Mouse (Mus musculus) MEL (cell line): ENCODE data around the gene H2-DMa. TPM values are rescaled to one million over a fixed set of nuclear protein-coding genes. Genes with fewer than 3 reads are reported as not detected.

Source experiments
- DNase-seq: peaks from one replicate; pipeline ENCODE4 v3.0.0; 2011; ENCODE audit warnings: low read depth, low spot score
- H3K27ac ChIP-seq: 2 replicates; pipeline ENCODE4 v1.5.1; 2012; ENCODE audit warnings: low read depth, mild to moderate bottlenecking, control low read depth, low read length, moderate library complexity; ENCODE audit not compliant: control insufficient read depth
- H3K27me3 ChIP-seq, 2 experiments: fragments of 150-350 bp in 1 of 2; sonication (generic) in 1 of 2; 2 replicates each; pipeline ENCODE4 v1.6.1; 2012; ENCODE audit warnings: low read length in 2 of 2, mild to moderate bottlenecking in 2 of 2, improper control_type of control experiment in 1 of 2, moderate library complexity in 1 of 2; ENCODE audit not compliant: insufficient read depth in 2 of 2, control insufficient read depth in 1 of 2
- H3K36me3 ChIP-seq, 2 experiments: 2 replicates each; pipeline ENCODE4 v1.6.1; 2012 to 2014; ENCODE audit warnings: low read length in 2 of 2, improper control_type of control experiment in 1 of 2, inconsistent platforms in 1 of 2, mild to moderate bottlenecking in 1 of 2; ENCODE audit not compliant: insufficient read depth in 2 of 2, control insufficient read depth in 1 of 2
- H3K4me1 ChIP-seq, 2 experiments: fragments of 150-350 bp in 1 of 2; sonication (generic) in 1 of 2; 2 replicates each; pipeline ENCODE4 v1.6.1; 2012; ENCODE audit warnings: low read length in 2 of 2, improper control_type of control experiment in 1 of 2, mild to moderate bottlenecking in 1 of 2; ENCODE audit not compliant: insufficient read depth in 2 of 2, control insufficient read depth in 1 of 2
- H3K4me3 ChIP-seq, 2 experiments: fragments of 150-350 bp in 1 of 2; sonication (generic) in 1 of 2; 2 replicates each; pipeline ENCODE4 v1.5.1; 2012; ENCODE audit warnings: low read depth in 2 of 2, low read length in 2 of 2, mild to moderate bottlenecking in 2 of 2, moderate library complexity in 2 of 2, control low read depth in 1 of 2, improper control_type of control experiment in 1 of 2; ENCODE audit not compliant: control insufficient read depth in 1 of 2, insufficient read depth in 1 of 2
- H3K79me2 ChIP-seq: 2 replicates; pipeline ENCODE4 v1.6.1; 2012; ENCODE audit warnings: mild to moderate bottlenecking, low read length, moderate library complexity; ENCODE audit not compliant: control insufficient read depth, poor library complexity, insufficient read depth
- H3K9ac ChIP-seq: 2 replicates; pipeline ENCODE4 v1.6.1; 2012; ENCODE audit warnings: low read depth, mild to moderate bottlenecking, control low read depth, low read length, moderate library complexity; ENCODE audit not compliant: control insufficient read depth, poor library complexity, severe bottlenecking
- H3K9me3 ChIP-seq: fragments of 150-350 bp; sonication (generic); replicated peaks from 2 replicates; pipeline ENCODE4 v1.6.1; 2012; ENCODE audit warnings: mild to moderate bottlenecking, low read length, improper control_type of control experiment, moderate library complexity; ENCODE audit not compliant: insufficient read depth
- BHLHE40 ChIP-seq: IDR thresholded peaks from 2 replicates; pipeline ENCODE4 v1.6.1; 2012; ENCODE audit warnings: low read depth, mild to moderate bottlenecking, inconsistent platforms, low read length, improper control_type of control experiment, borderline replicate concordance
- CHD1 ChIP-seq: IDR thresholded peaks from 2 replicates; pipeline ENCODE4 v1.6.1; 2012; ENCODE audit warnings: low read depth, mild to moderate bottlenecking, inconsistent platforms, low read length, improper control_type of control experiment
- CTCF ChIP-seq, 3 experiments: IDR thresholded peaks in 2 of 3; conservative IDR thresholded peaks in 1 of 3; 2 replicates each; pipeline ENCODE4 v1.5.1; 2011 to 2012; ENCODE audit warnings: low read length in 3 of 3, low read depth in 2 of 3, mild to moderate bottlenecking in 2 of 3, improper control_type of control experiment in 1 of 3, inconsistent platforms in 1 of 3, mixed read lengths in 1 of 3, moderate library complexity in 1 of 3; ENCODE audit not compliant: control insufficient read depth in 1 of 3, insufficient read depth in 1 of 3, poor library complexity in 1 of 3, severe bottlenecking in 1 of 3
- ELF1 ChIP-seq: IDR thresholded peaks from 2 replicates; pipeline ENCODE4 v1.6.1; 2014; ENCODE audit warnings: low read depth, mild to moderate bottlenecking, inconsistent platforms, low read length, improper control_type of control experiment, moderate library complexity
- ETS1 ChIP-seq: IDR thresholded peaks from 2 replicates; pipeline ENCODE4 v1.6.1; 2012; ENCODE audit warnings: low read depth, mild to moderate bottlenecking, inconsistent platforms, low read length, improper control_type of control experiment, moderate library complexity
- HCFC1 ChIP-seq: IDR thresholded peaks from 2 replicates; pipeline ENCODE4 v1.6.1; 2012; ENCODE audit warnings: low read depth, mild to moderate bottlenecking, inconsistent platforms, low read length, improper control_type of control experiment, moderate library complexity
- KAT2A ChIP-seq: conservative IDR thresholded peaks from 2 replicates; pipeline ENCODE4 v1.6.1; 2012; ENCODE audit warnings: low read depth, low read length, improper control_type of control experiment, inconsistent platforms
- MAFK ChIP-seq: IDR thresholded peaks from 2 replicates; pipeline ENCODE4 v1.6.1; 2011; ENCODE audit warnings: low read depth, mild to moderate bottlenecking, low read length, improper control_type of control experiment, borderline replicate concordance
- MAX ChIP-seq: IDR thresholded peaks from 2 replicates; pipeline ENCODE4 v1.6.1; 2011; ENCODE audit warnings: low read length, improper control_type of control experiment
- MXI1 ChIP-seq: IDR thresholded peaks from 2 replicates; pipeline ENCODE4 v1.6.1; 2011; ENCODE audit warnings: mild to moderate bottlenecking, low read depth, low read length, improper control_type of control experiment
- MYB ChIP-seq: IDR thresholded peaks from 2 replicates; pipeline ENCODE4 v1.6.1; 2011; ENCODE audit warnings: mild to moderate bottlenecking, low read depth, low read length, improper control_type of control experiment
- POLR2A ChIP-seq, 2 experiments: IDR thresholded peaks; 2 replicates each; pipeline ENCODE4 v1.6.1; 2011 to 2012; ENCODE audit warnings: low read length in 2 of 2, mild to moderate bottlenecking in 2 of 2, control low read depth in 1 of 2, improper control_type of control experiment in 1 of 2, low read depth in 1 of 2, moderate library complexity in 1 of 2; ENCODE audit not compliant: control insufficient read depth in 1 of 2, insufficient read depth in 1 of 2, poor library complexity in 1 of 2
- POLR2AphosphoS5 ChIP-seq: IDR thresholded peaks from 2 replicates; pipeline ENCODE4 v1.6.1; 2012; ENCODE audit warnings: low read depth, borderline replicate concordance, mild to moderate bottlenecking, inconsistent platforms, low read length, moderate library complexity, mixed read lengths
- SIN3A ChIP-seq: IDR thresholded peaks from 2 replicates; pipeline ENCODE4 v1.6.1; 2012; ENCODE audit warnings: low read length, improper control_type of control experiment, inconsistent platforms
- TAL1 ChIP-seq: IDR thresholded peaks from 2 replicates; pipeline ENCODE4 v1.6.1; 2012; ENCODE audit warnings: mild to moderate bottlenecking, inconsistent platforms, low read length, moderate library complexity, mixed read lengths
- TBP ChIP-seq: IDR thresholded peaks from 2 replicates; pipeline ENCODE4 v1.8.0; 2011; ENCODE audit warnings: low read depth, low read length, improper control_type of control experiment
- UBTF ChIP-seq: IDR thresholded peaks from 2 replicates; pipeline ENCODE4 v1.6.1; 2012; ENCODE audit warnings: low read depth, mild to moderate bottlenecking, inconsistent platforms, low read length, improper control_type of control experiment, moderate library complexity, borderline replicate concordance; ENCODE audit not compliant: insufficient read depth
- USF1 ChIP-seq: IDR thresholded peaks from 2 replicates; pipeline ENCODE4 v1.6.1; 2014; ENCODE audit warnings: low read depth, mild to moderate bottlenecking, inconsistent platforms, low read length, improper control_type of control experiment, moderate library complexity
- polyA plus RNA-seq, 2 experiments: library from polyadenylated mRNA; stranded (reverse) in 1 of 2; unstranded in 1 of 2; fragments of >175 nt in 1 of 2; fragments of >200 nt in 1 of 2; gene quantifications; 2 replicates each; pipeline versions ENCODE4 v1.2.1 to v1.2.4; 2012; ENCODE audit warnings: low replicate concordance in 2 of 2, low read depth in 1 of 2; ENCODE audit not compliant: insufficient read length in 2 of 2, insufficient read depth in 1 of 2, missing spikeins in 1 of 2
- total RNA-seq: library from RNA; depleted of rRNA; stranded (reverse); fragments of 300-350 nt; gene quantifications from 2 replicates; pipeline ENCODE4 v1.2.3, GENCODE M21; 2012

The H2-DMa gene
- total and polyA plus RNA-seq, 3 experiments: 38.3 to 38.7 TPM; not detected in 1

DNA sequence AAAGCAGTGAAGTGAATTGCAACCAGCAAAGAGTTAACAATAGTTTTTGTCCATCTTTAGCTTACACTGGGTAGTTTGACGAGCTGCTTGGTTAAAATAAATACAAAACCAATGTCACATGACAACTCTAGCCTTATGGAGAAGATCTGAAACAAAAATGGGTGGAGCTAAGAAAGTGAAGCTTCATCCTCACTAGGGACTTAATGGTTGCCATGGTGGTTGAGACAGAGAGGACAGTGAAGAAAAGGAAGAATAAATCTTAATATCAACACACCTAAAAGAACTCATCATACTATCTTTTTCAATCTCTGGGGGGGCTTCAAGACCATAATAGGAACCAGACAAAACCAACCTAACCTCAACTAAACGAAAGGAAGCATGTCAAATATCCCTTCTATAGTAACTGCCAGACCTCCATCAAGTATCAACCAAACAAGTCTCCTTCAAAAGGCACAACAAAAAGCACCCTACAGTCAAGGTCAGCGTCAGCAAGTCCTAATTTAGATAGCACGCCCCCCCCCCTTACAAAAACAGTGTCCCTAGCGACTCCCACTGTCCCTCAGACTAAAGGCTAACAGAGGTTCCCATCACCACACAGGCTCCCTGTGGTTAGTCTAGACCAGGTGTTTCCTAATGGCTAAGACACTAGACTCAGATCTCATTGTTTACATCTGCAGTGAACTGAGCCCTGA is 1.8 kb upstream of the H2-DMa start:
- Histone ChIP-seq H3K9me3 (no peaks in the 10 kb centered on the region), H3K36me3 (peaks cover 22 to 43% of the 10 kb centered on the region in 2 experiments), H3K27me3 (no peaks in the 10 kb centered on the region), H3K4me3 (peak overlapping the region; percentile 59 to 98), H3K9ac (peak overlapping the region; percentile 95), H3K4me1 (no peaks in the 10 kb centered on the region; a peak in 1 of 4 replicates), H3K27ac (peak overlapping the region; percentile 49), H3K79me2 (peaks cover 74% of the 10 kb centered on the region)
- TF ChIP-seq MAX: peak; percentile 9; the same call in 1 of the 2 replicates
- TF ChIP-seq ELF1: no peak
- 0 out of 2 replicates have a peak, but pooled peaks have one; percentile 10 for TF ChIP-seq ETS1
- peak; percentile 50; the same call in 1 of the 2 replicates for TF ChIP-seq USF1
- TF ChIP-seq MAFK: no peak
- TF ChIP-seq CTCF (IDR thresholded peaks at IDR 0.05 in 2 of 3, conservative IDR thresholded peaks at IDR 0.05 in 1 of 3; ENCODE audit: control insufficient read depth in 1 of 3, insufficient read depth in 1 of 3, low read depth in 2 of 3, low read length in 3 of 3, poor library complexity in 1 of 3, severe bottlenecking in 1 of 3): no peak
- no peak for TF ChIP-seq HCFC1
- no peak for TF ChIP-seq KAT2A
- no peak; the same call in 1 of the 2 replicates for TF ChIP-seq MXI1
- no peak for TF ChIP-seq TAL1
- 0 out of 4 replicates have a peak, but pooled peaks of 1 of the 2 experiments have one; percentile 9 for TF ChIP-seq POLR2A (IDR thresholded peaks at IDR 0.05; ENCODE audit: control insufficient read depth in 1 of 2, insufficient read depth in 1 of 2, low read depth in 1 of 2, low read length in 2 of 2, poor library complexity in 1 of 2)
- no peak; the same call in 1 of the 2 replicates for TF ChIP-seq CHD1
- peak; percentile 72 for DNase-seq

DNA sequence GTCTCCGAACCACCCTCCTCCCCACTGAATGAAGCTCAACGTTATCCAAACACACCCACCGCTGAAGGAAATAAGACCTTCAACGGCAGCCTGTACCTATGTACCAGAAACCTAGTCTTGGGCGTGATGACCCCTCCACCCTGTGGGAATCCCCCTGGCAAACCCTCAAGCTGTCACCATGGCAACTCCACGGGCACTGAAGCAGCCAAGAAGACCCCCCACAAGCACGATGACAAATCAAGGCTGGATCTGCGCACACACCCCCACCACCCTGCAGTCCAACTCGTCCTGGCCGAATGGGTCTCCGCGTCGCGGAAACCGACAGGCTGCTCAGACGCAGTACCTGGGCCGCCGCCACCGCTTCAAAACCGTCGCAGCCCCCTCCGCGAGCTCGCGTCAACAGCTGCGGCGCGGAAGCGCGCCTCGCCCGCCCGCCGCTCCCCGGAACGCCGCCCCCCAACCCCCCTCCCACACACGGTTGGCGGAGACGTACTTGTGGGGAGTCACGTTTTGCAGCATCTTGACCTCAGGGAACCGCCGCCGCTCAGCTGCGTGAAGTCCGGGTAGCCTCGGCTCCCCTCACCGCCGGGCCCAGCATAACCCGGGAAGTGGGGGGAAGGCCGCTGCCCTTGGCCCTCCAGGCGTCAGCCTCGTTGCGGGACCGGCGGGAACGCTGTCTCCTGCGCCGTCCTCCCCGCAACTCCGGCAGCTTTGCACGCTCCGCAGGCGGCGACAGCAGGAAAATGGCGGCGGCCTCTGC is 1.0 kb upstream of the H2-DMa start:
- Histone ChIP-seq H3K4me1 (no peaks in the 10 kb centered on the region; a peak in 1 of 4 replicates), H3K36me3 (peaks cover 22 to 36% of the 10 kb centered on the region in 2 experiments), H3K27me3 (no peaks in the 10 kb centered on the region), H3K9ac (peak overlapping the region; percentile 95), H3K4me3 (peak overlapping the region; percentile 59 to 98), H3K9me3 (no peaks in the 10 kb centered on the region), H3K79me2 (peaks cover 80% of the 10 kb centered on the region), H3K27ac (peak overlapping the region; percentile 76)
- no peak for TF ChIP-seq ELF1
- peak; percentile 36; the same call in 1 of the 2 replicates for TF ChIP-seq TBP
- TF ChIP-seq POLR2A (IDR thresholded peaks at IDR 0.05; ENCODE audit: control insufficient read depth in 1 of 2, insufficient read depth in 1 of 2, low read depth in 1 of 2, low read length in 2 of 2, poor library complexity in 1 of 2): peak in 1 of 2 experiments; percentile 13; a peak in 1 of 4 replicates
- peak; percentile 83; the same call in 1 of the 2 replicates for TF ChIP-seq UBTF
- no peak for TF ChIP-seq BHLHE40
- no peak for TF ChIP-seq MYB
- TF ChIP-seq MXI1: peak; percentile 28; the same call in 1 of the 2 replicates
- TF ChIP-seq POLR2AphosphoS5: peak; percentile 41; the same call in 1 of the 2 replicates
- 0 out of 2 replicates have a peak, but pooled peaks have one; percentile 10 for TF ChIP-seq HCFC1
- peak; percentile 64; the same call in 1 of the 2 replicates for TF ChIP-seq SIN3A
- no peak for DNase-seq
